Mouse (Mus musculus): ENCODE measurements around the gene Pla2g7. TPM values are rescaled to one million over a fixed set of nuclear protein-coding genes. Genes with fewer than 3 reads are reported as not detected.
"Not testable (repeated sequence)": the region's sequence is repeated elsewhere in the genome, so short reads cannot be mapped to it uniquely, and the experiment has no call there.

The Pla2g7 gene
- 52.2 and 55.9 TPM in 2 replicates for polyA plus RNA-seq (2012; rRNA removed)

DNA sequence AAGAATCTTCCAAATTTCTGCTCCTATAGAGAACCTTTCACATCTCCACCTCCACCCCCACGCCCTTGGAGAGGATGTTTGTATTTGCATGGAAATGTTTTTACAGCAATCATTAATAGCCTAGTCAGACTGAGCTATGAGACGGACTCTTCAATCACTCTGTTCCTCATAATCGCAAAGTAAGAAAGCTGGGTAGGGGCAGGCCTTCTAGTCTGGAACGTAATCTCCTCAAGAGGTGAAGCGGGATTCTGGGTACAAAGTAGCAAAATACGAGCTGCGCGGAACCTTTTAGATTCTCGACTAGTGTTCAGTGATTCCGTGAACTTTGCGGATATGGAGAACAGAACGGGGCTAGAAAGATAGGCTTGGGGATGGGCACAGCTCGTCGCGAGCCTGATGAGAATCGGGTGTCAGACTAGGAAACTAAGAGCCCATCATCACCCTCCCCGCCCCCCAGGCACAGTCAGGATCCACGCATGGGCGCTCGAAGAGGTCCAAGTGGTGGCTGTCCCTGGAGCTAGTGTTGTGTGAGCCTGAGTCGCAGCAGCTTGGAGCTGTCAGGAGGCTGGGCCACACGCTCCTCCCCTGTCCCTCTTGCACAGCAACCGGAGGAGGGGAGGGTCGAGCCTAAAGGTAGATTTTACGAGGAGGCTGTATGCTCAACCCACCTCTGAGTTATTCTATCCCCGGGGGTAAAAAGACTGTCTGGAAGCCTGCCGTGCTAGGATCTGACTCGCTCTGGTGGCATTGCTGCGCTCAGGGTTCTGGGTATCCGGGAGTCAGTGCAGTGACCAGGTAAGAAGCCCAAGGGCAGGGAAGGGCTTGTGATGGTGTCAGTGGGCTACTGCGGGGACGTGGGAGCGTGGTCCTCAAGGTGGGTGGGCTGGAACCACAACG lies at the start of gene Pla2g7:
Pla2g7 (plus strand) TSS at position 107 of the 897 bp plus-strand sequence.
- DNase-seq (ENCODE audit: low spot score): peak; percentile 41

DNA sequence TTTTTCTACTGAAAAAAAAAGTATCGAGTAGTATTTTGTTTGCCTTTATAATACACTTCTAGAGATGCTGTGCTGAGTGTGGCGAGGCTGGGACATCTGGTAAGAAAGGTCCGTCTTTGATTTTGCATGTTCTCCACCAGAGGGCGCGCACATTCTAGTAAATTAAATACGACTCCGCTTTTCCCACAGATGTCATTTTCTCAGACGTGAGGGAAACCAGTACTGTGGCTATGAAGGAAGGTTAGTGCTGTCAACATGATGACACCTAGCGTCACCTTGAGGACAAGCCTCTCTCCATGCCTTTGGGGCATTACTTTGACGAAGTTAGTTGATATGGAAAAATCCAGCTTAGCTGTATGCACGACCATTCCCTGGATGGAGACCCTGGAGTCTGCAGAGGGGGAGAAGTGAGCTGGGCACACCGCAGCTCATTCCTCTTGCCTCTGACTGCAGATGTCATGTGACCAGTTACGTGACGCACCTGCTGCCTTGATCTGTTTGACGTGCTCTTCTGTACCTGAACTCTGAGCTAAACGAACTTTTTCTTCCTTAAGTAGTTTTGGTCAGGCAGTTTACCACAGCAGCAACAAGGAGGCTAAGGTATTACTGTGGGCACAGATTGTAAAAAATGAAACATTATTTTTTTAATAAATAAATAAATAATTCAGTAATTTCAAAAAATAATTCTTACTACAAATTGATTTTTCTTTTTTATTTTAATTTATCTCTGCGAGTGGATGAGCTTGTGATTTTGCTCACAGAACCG lies 49.1 kb upstream of the Pla2g7 start:
- DNase-seq (ENCODE audit: low spot score): no peak

DNA sequence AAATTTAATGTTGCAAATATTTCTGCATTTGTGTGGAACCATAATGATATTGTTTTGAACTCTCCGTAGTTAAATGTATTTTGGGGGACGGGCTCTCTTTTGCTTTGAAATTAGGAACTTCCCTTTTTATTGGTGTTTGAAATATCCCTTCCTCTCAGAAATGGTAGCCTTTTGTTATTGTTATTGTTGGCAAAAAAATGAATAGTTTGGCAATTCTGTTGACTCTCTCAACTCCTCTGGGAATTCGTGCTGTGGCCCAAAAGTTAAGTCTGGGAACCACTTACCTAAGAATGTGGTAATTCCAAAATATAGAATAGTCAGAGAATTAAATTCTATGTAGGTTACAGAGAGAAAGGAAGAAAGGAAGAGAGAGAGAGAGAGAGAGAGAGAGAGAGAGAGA lies 47.7 kb upstream of the Pla2g7 start:
- no peak for DNase-seq (ENCODE audit: low spot score)

DNA sequence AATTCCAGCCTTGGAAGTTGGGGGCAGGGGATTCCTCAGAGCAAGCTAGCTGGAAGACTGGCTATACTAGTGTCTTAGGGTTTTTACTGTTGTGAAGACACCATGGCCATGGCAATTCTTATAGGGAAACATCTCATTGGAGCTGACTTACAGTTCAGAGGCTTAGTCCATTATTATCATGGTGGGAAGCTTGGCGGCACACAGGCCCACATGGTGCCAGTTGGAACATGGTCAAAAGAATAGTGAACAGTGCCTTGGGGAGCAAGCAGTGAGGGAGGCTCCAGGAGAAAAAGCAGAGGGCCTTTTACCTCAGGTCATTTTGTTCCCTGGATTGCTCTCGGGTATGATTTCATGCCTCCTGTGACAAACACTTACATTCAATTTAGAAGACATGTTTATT lies 37.4 kb upstream of the Pla2g7 start:
- DNase-seq (ENCODE audit: low spot score): no peak

DNA sequence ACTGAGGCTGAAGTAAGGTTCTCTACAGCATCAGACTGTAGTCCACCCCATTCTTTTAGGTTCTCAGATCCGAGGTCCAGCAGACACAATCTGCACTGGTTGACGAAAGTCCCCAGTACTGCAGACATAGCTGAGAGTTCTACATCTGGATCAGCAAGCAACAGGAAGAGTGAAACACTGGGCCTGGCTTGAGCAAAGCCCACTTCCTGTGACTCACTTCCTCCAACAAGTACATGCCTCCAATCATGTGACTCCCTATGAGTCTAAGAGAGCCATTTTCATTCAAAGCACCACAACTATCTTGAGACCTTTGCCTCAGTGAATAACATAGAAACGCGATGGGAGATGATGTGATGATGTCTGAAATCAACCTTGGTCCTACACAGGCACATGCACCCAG lies 36.7 kb upstream of the Pla2g7 start:
- no peak for DNase-seq (ENCODE audit: low spot score)

DNA sequence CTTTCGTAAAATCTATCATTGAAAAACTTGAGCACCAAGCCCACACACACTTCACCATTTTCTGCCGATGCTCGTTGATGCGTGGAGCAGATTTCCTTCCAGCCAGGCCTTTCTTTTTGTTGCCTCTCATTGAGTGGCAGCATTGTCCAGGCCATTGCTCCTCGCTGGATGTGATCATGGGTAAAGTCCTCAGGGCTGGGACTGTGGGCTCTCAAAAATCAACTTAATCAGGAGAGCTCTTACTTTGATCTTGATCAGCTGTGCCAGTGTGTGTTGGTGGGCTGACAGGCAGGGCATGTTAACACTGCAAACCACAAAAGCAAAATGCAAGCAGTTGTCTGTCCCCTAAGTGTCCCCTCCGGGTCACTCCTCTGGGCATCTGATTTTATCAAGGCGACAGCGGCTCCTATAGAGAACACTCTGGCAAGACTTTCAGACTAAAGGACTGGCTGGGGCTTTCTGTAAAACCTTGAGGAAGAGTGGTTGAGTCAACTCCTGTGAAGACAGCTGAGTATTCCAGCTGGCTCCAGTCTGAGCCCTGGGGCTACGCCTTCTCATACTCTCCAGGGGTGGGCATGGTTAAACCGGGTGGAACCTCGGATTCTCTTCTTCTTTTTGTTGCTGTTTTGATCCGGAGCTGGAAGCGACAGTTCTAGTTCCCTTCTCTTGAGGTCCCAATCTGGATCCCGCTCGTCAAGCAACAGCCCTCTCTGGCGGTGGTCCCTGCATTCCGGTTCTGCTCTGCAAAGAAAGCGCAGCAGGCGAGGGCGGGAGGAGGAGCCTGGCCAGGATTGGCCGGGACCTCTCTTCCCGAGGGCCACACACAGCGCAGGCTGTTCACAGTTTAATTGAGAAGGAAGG lies 33.3 kb upstream of the Pla2g7 start:
- DNase-seq (ENCODE audit: low spot score): no peak

DNA sequence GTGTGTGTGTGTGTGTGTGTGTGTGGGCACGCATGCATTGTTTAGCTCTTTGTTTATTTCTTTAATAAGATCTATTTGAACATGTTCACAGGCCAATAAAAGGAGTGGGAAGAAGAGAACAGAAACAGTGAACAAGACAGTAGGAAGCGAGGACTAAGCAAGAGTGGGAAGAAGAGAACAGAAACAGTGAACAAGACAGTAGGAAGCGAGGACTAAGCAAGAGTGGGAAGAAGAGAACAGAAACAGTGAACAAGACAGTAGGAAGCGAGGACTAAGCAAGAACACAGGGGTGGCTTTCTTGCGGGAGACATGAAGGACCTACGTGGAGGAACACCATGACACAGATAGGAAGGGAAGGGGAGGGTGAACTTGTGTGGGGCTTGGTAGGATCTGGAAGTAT lies 31.1 kb upstream of the Pla2g7 start:
- not testable (repeated sequence) for DNase-seq (ENCODE audit: low spot score)

DNA sequence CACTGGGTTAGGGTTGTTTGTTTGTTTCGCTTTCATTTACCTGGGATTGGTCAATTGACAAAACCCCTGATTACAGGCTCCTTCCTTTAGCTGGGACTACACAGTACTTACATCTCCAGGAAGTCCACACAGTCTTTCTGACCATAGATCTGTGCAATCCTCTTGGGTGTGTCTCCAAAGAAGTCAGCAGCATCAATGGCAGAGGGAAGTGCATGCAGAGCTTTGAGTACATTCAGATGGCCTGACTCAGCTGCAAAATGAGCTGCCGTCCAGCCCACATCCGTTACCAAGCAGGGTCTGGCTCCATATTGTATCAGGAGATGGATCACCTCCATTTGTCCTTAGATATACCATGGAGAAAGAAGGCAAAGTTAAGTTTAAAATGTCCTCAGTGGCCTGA lies 29.1 kb upstream of the Pla2g7 start:
- no peak for DNase-seq (ENCODE audit: low spot score)

DNA sequence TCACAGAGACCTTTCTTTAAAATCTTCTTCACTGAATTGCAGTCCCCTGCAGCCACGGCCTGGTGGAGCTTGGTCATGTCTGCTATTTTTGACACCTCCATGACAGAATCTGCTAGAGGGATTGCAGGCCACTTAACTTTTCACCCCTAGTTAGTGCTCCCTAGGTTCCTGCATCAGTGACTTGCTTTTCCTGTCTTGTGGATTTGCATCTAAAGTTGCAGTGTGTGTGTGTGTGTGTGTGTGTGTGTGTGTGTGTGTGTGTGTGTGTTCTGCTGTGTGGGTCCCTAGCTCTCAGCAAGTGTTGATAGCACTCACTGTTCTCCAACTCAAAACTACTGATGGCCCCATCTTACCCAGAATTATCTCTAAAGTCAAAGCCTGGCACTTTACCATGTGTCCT lies 24.4 kb upstream of the Pla2g7 start, which contains the start of gene Ankrd66:
Ankrd66 (minus strand) TSS at position 101 of the 400 bp plus-strand sequence.
- DNase-seq (ENCODE audit: low spot score): no peak

DNA sequence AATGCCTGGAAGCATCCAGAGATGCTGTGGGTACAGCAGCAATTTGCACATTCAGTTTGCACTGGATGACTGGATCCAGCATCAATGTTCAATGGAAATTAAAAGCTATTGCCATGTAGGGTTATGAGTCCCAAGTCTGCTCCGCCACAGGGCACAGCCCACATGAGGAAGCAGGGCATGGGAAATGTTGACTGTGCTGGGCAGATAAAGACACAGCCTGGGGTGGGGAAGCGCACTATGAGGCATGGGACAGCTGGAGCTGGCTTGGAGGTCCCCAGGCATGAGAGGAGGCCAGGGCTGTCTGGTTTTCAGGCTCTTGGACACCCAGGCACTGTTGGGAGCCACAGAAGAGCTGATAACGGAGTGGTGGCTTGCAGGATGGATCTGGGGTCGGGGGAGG lies 23.9 kb upstream of the Pla2g7 start:
- no peak for DNase-seq (ENCODE audit: low spot score)

DNA sequence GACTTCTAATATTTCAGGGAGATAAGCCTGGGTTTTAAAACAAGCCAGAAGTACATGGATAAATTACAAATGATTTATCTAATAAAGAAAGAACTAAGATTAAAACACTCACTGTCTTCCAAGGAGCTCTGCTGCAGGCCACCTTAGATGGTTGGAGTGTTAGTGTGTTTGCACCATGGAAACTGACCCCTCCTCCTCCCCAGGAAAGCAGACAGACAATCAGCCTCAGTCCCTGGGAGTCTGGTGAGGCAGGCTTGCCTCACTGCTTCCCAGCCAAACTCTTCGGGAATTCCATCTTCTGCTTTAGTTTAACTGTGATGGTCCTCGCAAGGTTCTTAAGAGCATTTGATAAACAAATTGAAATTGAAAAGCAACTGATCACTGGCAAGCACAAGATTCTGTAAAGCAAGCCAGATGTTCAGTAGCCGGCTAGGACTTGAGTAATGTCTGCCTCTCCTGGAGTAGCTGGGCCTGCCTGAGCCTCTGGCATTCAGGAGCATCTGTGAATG lies 16.7 kb upstream of the Pla2g7 start:
- DNase-seq (ENCODE audit: low spot score): no peak

DNA sequence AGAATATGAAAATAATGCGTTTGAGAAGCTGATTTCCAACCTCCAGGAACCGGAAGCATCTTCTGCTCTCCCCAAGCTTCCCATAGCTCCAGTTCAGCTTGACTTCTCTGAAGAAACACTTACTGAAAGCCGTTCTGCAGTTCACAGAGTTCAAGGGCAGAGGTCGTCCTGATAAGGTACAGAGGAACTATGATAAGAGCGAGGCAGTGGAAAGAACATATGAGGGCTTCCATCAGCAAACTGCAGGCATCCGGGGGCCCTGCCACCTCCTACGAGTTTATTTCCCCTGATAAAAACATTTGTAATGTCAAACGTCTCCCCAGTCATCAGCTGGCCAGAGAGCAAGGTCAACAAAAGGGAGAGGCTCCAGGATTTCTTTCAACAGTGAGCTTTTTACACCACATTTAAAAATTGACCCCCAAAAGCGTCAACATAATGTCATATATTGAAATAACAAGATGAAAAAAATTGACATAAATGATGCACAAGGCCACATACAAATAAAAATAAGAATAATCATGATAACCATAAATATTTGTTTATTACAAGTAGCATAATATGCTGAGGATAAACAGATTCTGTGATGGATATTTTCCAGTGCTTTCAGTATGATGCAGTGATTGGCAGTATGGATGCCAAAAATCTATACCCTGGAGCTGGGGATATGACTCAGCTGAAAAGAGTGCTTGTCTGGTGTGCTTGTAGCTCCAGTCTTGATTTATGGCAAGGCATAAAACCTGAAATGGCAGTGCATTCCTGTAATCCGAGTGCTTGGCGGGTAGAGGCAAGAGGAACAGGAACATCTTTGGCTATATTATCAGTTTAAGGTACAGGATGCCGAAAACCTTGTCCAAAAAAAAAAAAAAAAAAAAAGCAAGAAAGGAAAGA lies 13.1 kb upstream of the Pla2g7 start:
- DNase-seq (ENCODE audit: low spot score): no peak

DNA sequence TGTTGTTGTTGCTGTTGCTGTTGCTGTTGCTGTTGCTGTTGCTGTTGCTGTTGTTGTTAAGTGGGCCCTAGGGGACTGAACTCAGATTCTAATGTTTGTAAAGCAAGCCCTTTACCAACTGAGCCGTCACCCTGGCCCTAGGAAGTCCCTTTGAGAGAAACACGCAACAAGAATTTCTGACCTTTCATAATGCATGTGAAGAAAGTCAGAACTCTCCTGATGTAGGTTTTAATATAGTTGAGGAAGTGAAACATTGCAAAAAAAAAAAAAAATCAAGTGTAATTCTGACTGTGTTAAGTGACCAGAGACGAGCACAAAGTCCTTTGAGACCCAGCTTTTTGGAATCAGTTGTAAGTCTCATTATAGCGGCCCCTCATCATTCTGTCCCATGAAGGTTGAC lies 10.8 kb upstream of the Pla2g7 start:
- DNase-seq (ENCODE audit: low spot score): no peak

DNA sequence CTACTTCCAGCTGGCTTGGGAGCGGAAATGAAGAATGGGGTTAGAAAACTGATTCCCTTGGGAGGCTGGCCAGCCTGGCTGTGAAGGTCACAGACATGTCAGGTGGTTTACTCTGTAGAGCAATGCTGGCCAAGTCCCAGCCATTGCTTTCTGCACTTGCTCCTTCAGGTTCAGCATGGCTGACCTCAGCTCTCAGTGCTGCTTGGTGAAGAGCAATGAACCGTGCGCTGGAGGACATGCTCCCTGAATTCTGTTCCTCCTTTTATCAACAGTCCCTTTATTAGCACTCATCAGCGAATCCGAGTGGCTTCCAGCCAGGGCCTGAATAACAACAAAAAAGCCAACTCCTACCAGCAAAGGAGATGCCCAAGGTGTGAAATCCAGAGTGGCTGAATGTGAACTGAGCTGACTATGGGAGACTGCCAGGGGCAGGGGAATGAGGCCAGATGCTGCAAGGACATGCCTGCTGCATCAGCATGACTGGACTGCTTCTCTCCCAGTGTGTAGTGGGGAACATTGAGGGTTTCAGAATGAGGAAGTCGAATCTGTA lies 10.3 kb upstream of the Pla2g7 start:
- DNase-seq (ENCODE audit: low spot score): no peak

DNA sequence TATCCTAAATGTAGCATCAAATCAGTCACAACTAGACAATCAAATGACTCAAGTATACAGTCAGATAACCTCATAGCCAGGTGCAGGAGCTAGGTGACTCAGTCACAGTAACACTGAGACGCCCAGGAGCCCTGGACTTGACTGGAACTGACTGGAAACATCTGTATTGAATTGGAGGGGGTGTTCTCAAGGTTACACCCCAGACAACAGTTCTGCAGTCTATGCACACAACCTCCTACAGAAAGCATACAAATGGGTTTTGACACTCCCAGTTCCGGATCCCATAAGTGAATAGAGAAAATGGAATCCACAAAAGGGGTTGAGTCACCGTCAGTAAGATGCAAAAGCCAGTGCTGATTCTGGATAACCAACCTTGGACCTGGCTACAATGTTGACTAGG lies 9.2 kb upstream of the Pla2g7 start:
- no peak for DNase-seq (ENCODE audit: low spot score)

DNA sequence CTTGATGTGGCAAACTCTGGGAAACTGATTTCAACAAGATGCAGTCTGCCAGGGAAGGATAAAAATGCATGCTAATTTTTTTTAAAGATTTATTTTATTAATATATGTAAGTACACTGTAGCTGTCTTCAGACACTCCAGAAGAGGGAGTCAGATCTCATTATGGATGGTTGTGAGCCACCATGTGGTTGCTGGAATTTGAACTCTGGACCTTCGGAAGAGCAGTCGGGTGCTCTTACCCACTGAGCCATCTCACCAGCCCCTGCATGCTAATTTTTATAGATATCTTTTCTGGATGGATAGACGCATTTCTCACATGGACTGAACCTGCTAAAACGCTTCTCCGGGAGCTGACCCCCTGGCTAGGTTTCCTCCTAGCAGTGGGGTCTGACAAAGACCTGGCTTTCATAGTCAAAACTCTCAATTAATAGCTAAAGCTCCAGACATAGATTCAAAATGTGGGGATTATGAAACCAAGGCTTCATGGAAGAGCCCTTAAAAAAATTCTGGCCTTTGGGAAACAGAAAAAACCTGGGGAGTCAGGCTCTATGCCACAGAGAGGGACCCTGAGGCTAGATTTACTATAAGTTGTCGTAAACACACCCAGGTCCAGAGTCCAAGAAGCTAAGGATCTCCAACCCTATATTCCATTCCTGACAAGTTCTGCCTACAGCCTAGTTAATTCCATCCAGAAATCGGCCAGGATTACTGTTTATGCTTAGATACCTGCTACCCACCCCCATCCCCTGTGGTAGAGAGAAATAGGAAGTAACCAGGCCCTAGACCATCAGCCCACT lies 4.5 kb upstream of the Pla2g7 start:
- no peak for DNase-seq (ENCODE audit: low spot score)

DNA sequence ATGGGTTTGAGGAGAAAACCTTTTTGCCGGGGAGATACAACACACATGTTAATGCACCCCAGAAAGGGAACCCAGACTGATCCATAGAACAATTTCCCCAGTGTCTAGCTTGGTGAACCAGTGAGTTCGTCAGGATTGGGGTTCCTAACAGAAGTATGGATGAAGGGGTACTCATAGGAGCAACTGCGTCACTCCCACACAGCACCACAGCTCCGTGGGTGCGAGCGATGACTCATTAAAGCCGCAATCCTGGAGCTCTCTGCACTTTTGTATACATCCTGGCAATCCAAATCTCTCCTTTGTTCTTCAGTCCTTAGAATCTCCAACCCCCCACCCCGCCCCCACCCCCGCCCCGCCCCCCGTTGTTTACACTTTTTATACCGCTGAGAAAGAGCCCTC lies 306 bp upstream of the Pla2g7 start:
- no peak for DNase-seq (ENCODE audit: low spot score)

DNA sequence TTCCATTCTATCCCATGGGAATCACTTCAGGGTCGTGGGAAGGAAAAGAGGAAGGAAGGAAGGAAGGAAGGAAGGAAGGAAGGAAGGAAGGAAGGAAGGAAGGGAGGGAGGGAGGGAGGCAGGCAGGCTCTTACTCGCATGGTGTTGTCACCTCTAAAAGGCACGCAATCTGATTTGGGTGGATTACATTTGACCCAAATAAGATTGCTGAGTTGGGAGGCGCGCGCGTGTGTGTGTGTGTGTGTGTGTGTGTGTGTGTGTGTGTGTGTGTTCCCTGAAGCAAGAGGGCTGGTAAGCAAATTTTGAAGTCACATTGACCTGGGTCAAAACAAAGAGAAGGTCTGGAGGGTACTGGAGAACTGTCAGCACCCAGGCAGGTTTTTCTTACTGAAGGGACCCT lies 1.4 kb downstream of the Pla2g7 start:
- no peak for DNase-seq (ENCODE audit: low spot score)

DNA sequence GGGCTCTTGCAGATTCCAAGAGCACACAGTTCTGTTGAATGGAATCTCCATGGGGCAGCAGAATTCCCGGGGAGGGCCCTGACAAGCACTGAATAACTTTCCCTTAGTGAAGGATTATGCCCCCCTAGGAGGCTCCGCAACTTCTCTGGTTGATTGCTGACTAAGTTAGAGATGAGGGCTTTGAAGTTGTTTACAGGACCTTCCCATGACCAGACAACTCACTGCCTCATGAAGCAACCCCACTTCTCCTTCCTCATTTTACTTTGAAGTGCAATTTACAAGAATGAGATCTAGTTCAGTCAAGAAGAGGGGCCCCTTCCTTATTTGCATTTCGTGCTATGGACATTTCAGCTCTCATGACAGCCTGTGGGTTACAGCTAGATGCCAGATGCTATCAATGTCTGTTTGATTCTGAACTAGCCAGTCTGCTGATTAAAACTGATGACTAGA lies 5.8 kb downstream of the Pla2g7 start:
- DNase-seq (ENCODE audit: low spot score): no peak

DNA sequence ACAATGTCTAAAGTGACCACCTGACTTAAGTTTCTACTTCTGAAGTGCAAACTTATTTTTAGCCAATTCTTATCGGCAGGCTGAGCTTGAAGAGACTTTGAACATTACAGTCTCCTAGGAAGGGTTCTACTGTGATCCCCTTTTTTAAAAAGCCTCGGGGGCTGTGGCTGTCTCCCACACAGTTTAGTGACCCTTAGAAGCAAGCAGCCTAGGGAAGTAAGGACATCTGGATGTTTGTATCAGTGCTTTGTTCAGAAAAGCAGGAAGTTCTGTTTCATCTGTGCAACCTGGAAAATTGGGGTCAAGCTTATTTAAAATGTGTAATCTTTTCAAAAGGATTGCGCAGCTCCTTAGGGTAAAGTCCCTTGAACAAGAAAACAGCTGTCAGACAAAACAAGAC lies 12.6 kb downstream of the Pla2g7 start:
- no peak for DNase-seq (ENCODE audit: low spot score)
